Mouse (Mus musculus) intestine, embryonic 14.5 days (tissue): Measurements from ENCODE around the gene Tmem101. TPM values are rescaled to one million over a fixed set of nuclear protein-coding genes. Genes with fewer than 3 reads are reported as not detected.

ENCODE experiments used
- ATAC-seq: fragments of 200-750 bp; cut with Nextera tagmentation; replicated peaks from 2 replicates; pipeline ENCODE4 v1.8.0; 2017; ENCODE audit warnings: low read depth, moderate number of reproducible peaks, moderate TSS enrichment, moderate library complexity; ENCODE audit not compliant: low FRiP score, low TSS enrichment
- DNase-seq: peaks from one replicate; pipeline ENCODE4 v3.0.0-alpha.2; 2018; ENCODE audit warnings: low spot score
- H3K27ac ChIP-seq: fragments of 300-500 bp; sonication (generic); 2 replicates; pipeline ENCODE4 v1.5.1; 2014; ENCODE audit warnings: low read depth, mild to moderate bottlenecking, control low read depth
- H3K27me3 ChIP-seq: fragments of 300-500 bp; sonication (generic); replicated peaks from 2 replicates; pipeline ENCODE4 v1.6.1; 2014; ENCODE audit warnings: low read length, control low read depth; ENCODE audit not compliant: control insufficient read depth, insufficient read depth
- H3K36me3 ChIP-seq: fragments of 300-500 bp; sonication (generic); 2 replicates; pipeline ENCODE4 v1.6.1; 2014; ENCODE audit warnings: low read length, control low read depth; ENCODE audit not compliant: control insufficient read depth, insufficient read depth
- H3K4me1 ChIP-seq: fragments of 300-500 bp; sonication (generic); replicated peaks from 2 replicates; pipeline ENCODE4 v1.6.1; 2014; ENCODE audit warnings: low read length, control low read depth, mixed read lengths; ENCODE audit not compliant: control insufficient read depth, insufficient read depth
- H3K4me2 ChIP-seq: fragments of 300-500 bp; sonication (generic); 2 replicates; pipeline ENCODE4 v1.6.1; 2014; ENCODE audit warnings: low read length
- H3K4me3 ChIP-seq: fragments of 300-500 bp; sonication (generic); 2 replicates; pipeline ENCODE4 v1.5.1; 2014; ENCODE audit warnings: low read depth, low read length, control low read depth, mixed read lengths
- H3K9ac ChIP-seq: fragments of 300-500 bp; sonication (generic); 2 replicates; pipeline ENCODE4 v1.6.1; 2014; ENCODE audit warnings: mild to moderate bottlenecking, low read length
- H3K9me3 ChIP-seq: fragments of 300-500 bp; sonication (generic); 2 replicates; pipeline ENCODE4 v1.6.1; 2016; ENCODE audit warnings: low read length, control low read depth; ENCODE audit not compliant: control insufficient read depth
- WGBS: fragments of 180-500 bp; shearing (Covaris S2); extraction: QIAGEN DNeasy Blood & Tissue Kit; methylation state at CpG from one replicate; pipeline ENCODE4 v1.1.7; 2014; 5-methylcytosine and 5-hydroxymethylcytosine counted together
- polyA plus RNA-seq: library from polyadenylated mRNA; unstranded; fragments of >200 nt; fragmentation: Nextera tagmentation; extraction: Ambion mirVana; gene quantifications from 2 replicates; pipeline ENCODE4 v1.2.1, GENCODE M21; 2014

The Tmem101 gene
- polyA plus RNA-seq, 1 experiment from 2014 or later = 22.6 TPM

DNA sequence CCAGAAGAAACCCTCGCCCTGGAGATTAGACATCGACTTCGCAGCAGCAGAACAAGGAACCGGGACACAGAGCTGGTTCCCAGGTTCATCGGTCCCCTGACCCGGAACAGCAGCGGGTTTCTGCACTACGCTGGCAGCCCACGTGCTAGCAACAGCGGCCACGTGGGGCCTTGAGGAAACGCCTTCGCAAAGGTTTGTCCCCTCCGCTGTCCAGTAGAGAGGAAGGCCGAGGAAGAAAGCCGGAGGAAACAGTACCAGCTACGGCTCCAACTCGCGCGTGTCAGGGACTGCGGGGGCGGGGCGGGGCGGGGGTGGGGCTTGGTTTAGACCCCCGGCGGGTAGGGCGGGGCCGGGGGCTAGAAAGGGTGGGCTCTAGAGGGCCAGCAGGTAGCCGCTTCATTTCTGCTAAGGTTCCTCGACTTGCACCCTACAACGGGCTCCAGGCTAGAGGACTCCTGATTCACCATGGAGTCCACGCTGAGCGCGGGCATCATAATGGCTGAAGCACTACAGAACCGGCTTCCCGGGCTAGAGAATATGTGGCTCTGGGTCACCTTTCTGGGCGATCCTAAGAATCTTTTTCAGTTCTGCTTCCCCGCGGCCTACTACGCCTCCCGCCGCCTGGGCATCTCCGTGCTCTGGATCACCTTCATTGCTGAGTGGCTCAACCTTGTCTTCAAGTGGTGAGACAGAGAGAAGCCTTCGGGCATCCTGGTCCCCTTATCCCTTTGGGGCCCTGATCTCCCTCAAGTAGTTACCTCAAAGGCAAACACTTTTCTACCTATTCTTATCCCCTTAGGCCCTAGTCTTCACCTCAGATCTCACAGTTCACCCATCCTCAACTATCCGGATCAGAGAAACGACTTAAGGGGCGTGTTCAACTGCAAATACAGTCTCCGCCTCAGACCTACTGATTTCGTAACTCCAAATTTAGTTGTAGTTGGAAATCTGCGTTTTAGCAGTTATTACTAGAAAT lies 33.5 kb upstream of the Tmem101 start, which contains the start of gene G6pc3:
G6pc3 (plus strand) TSS at position 160 of the 976 bp plus-strand sequence.
- H3K4me1 ChIP-seq = peaks cover 17% of the 10 kb centered on the region
- H3K27me3 ChIP-seq = no peaks in the 10 kb centered on the region
- peak within 1 kb of the TSS; percentile 59 for H3K4me3 ChIP-seq
- H3K4me2 ChIP-seq = peak within 1 kb of the TSS; percentile 93
- H3K27ac ChIP-seq = peak within 1 kb of the TSS; percentile 51
- H3K9ac ChIP-seq = peak within 1 kb of the TSS; percentile 64
- 2% methylated on average over 46 of the region's 50 CpGs for WGBS
- ATAC-seq (peak; percentile 74), DNase-seq (peak; percentile 89)
- no peaks in the 10 kb centered on the region for H3K9me3 ChIP-seq
- peaks cover 23% of the 10 kb centered on the region for H3K36me3 ChIP-seq

DNA sequence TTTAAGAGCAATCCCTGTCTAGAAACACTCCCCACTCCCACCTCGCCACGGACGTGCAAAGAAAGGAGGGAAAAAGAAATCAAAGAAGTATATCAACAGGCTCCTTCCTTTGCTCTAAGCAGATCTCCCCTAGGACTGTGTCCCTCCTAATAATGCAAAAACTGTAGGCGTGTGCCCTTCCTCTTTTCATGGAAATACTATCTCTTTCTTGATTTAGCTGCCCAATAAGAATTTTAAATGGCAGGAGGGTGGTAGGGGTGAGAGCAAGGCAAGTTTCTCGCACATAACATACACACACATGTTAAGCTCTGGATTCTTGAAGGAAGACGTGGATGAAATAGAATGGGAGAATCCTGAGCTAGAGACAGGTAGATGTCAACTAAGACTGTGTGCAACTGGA lies 32.8 kb upstream of the Tmem101 start:
- WGBS = 72% methylated on average over 6 of the region's 6 CpGs
- no peaks in the 10 kb centered on the region for H3K27me3 ChIP-seq
- no peak for DNase-seq
- H3K9me3 ChIP-seq = no peaks in the 10 kb centered on the region
- H3K4me3 ChIP-seq = peak overlapping the region; percentile 59; the same call in 1 of the 2 replicates
- H3K4me1 ChIP-seq = peaks cover 21% of the 10 kb centered on the region
- H3K36me3 ChIP-seq = peaks cover 15% of the 10 kb centered on the region; the same call in 1 of the 2 replicates
- peak overlapping the region; percentile 51 for H3K27ac ChIP-seq
- ATAC-seq = no peak
- peak overlapping the region; percentile 93 for H3K4me2 ChIP-seq
- peak overlapping the region; percentile 64 for H3K9ac ChIP-seq

DNA sequence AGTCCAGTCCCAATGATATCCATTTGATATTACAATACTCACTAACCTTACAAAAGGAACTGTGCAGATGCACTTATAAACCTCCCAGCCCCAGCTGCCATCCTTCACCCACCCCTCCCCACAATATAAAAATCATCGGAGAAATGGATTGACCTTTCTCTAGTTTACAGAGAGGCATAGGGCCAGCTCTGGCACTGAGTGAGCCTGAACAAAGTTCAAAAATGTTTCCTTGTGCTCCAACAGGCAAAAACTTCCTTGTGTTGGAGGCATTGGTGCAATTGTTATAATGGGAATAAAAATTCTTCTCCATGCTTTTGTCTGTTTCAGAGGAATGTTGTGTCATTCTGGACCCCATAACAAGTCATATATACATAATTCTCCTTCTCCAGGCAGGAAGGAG lies 30.0 kb upstream of the Tmem101 start:
- H3K9ac ChIP-seq = no peak overlapping the region
- H3K27me3 ChIP-seq = no peaks in the 10 kb centered on the region
- H3K9me3 ChIP-seq = no peaks in the 10 kb centered on the region
- no peak for ATAC-seq
- 63% methylated on average over 1 of the region's 1 CpGs for WGBS
- H3K4me1 ChIP-seq = peaks cover 28% of the 10 kb centered on the region
- H3K27ac ChIP-seq = no peak overlapping the region
- H3K4me2 ChIP-seq = no peak overlapping the region
- peaks cover 16% of the 10 kb centered on the region for H3K36me3 ChIP-seq
- no peak overlapping the region for H3K4me3 ChIP-seq
- DNase-seq = no peak

DNA sequence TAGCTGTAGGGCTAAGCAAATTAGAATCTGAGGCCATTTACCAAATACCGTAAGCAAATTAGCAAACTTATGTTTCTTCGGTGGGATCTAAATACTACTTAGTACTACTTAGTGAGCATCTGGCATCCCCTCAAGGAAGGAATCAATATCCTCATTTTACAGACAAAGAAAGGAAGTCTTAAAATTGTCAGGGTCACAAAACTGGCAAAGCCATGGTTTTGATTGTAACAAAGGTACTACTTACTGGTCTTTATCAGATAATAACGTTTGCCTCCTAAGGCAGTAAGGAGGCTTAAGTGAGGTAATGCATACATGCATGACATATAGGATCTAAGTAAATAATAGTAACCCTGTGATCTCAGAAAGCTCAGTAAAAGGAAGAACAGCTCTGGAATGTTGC lies 29.5 kb upstream of the Tmem101 start:
- Histone ChIP-seq H3K27ac (peak overlapping the region; percentile 93), H3K9me3 (no peaks in the 10 kb centered on the region), H3K4me3 (peak overlapping the region; percentile 96), H3K9ac (no peak overlapping the region), H3K27me3 (no peaks in the 10 kb centered on the region), H3K4me2 (peak overlapping the region; percentile 81), H3K4me1 (peaks cover 23% of the 10 kb centered on the region), H3K36me3 (peaks cover 21% of the 10 kb centered on the region)
- 45% methylated on average over 3 of the region's 3 CpGs for WGBS
- no peak for DNase-seq
- ATAC-seq = no peak

DNA sequence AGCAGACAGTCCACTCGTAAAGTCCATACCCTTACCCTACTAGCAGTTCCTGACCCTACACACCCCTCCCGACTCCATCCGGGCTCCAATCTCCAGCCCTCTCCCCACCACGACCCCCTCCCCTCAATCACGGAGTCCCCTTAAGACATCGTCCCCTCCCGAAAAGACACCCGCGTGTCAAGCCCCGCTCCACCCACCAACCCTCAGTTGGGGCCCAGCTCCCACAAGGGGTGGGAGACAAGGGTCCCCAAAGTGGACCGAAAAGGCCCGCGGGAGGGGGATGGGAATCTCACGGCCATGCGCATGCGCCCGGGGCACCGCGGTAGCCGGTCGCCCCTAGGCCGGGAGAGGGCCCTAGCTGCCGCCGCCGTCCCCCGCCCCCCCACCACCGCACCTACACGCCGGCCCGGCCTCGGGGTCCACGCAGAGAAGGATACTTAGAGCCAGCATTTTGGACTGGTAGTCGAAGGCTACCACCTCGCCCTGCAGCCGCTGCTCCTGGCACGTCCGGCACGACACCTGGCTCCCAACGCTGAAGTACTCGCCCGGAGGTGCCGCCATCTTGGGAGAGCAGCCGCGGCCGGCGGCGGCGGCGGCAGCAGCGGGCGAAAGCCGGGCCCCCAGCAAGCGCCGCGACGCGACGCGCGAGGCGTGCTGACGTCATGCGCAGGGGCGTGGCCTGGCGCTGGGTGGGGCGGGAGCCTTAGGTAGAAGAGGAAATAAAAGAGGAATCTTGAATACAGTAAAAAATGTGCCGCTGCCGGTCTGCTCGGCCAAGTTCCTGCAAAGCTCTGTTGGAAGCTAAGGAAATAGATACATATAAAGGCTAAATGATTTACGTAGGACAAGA lies 28.7 kb upstream of the Tmem101 start, which contains the start of gene Lsm12:
Lsm12 (minus strand) TSS at position 651 of the 850 bp plus-strand sequence.
- H3K4me1 ChIP-seq = peaks cover 17% of the 10 kb centered on the region
- peak within 1 kb of the TSS; percentile 81 for H3K4me2 ChIP-seq
- peak within 1 kb of the TSS; percentile 96 for H3K4me3 ChIP-seq
- peak; percentile 82 for ATAC-seq
- H3K9ac ChIP-seq = peak within 1 kb of the TSS; percentile 91
- WGBS = under 1% methylated on average over 65 of the region's 70 CpGs
- DNase-seq = peak; percentile 98
- peaks cover 25% of the 10 kb centered on the region for H3K36me3 ChIP-seq
- H3K9me3 ChIP-seq = no peaks in the 10 kb centered on the region
- no peaks in the 10 kb centered on the region for H3K27me3 ChIP-seq
- H3K27ac ChIP-seq = peak within 1 kb of the TSS; percentile 93

DNA sequence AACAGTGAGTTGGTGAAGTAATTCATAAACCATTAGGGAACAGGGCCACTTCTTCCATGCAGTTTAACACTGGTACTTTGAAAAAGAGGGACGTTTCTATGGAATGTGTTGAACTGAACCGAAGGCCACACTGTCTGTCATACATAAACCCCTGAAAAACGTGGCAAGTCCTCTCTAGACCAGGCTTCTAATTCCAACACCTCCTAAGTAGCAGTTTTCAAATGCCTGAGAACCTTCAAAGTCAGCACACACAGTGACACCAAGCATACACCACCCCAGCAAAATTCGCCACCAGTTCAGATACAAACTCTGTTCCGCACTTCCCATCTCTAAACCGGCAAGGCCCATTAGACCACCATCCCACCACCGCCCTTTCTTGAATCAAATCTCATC lies 28.0 kb upstream of the Tmem101 start:
- Histone ChIP-seq H3K9ac (peak overlapping the region; percentile 91), H3K4me3 (peak overlapping the region; percentile 96), H3K9me3 (no peaks in the 10 kb centered on the region), H3K36me3 (peaks cover 30% of the 10 kb centered on the region), H3K4me1 (peaks cover 17% of the 10 kb centered on the region), H3K4me2 (peak overlapping the region; percentile 81), H3K27me3 (no peaks in the 10 kb centered on the region), H3K27ac (peak overlapping the region; percentile 93)
- ATAC-seq (no peak), DNase-seq (no peak)
- WGBS = 3% methylated on average over 7 of the region's 7 CpGs

DNA sequence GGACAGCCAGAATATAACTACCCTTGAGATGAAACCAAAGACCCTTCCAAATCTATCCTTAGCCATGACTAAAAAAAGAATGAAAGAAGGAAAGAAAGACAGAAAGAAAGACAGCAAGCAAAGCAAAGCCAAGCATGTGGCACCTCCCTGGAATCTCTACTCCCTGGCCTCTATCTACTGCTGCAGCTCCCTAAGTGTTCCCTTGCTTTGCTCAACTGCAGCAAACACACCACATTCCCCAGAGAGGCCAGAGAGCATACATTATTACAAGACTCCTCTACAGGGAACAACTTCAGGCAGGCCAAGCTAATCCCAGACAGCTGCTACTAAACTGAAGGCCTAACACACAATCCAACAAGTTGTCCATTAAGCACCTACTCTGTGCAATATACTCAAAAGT lies 23.6 kb upstream of the Tmem101 start:
- Histone ChIP-seq H3K36me3 (peaks cover 67% of the 10 kb centered on the region), H3K27ac (no peak overlapping the region)

GRCm38 (mm10) chr11:102168689-102169088 lies 12.5 kb upstream of the Tmem101 start:
- no peak overlapping the region for H3K27ac ChIP-seq
- DNase-seq = no peak
- ATAC-seq = no peak
- WGBS = 72% methylated on average over 5 of the region's 5 CpGs
- no peaks in the 10 kb centered on the region for H3K9me3 ChIP-seq
- H3K4me1 ChIP-seq = no peaks in the 10 kb centered on the region
- no peak overlapping the region for H3K4me2 ChIP-seq
- H3K9ac ChIP-seq = no peak overlapping the region
- peaks cover 73% of the 10 kb centered on the region for H3K36me3 ChIP-seq
- H3K4me3 ChIP-seq = no peak overlapping the region
- no peaks in the 10 kb centered on the region for H3K27me3 ChIP-seq

More for the DNA sequence above, 23.6 kb upstream of the Tmem101 start:
- H3K9me3 ChIP-seq = no peaks in the 10 kb centered on the region
- H3K4me2 ChIP-seq = no peak overlapping the region
- ATAC-seq (no peak), DNase-seq (no peak)
- no peaks in the 10 kb centered on the region for H3K27me3 ChIP-seq
- H3K4me3 ChIP-seq = no peak overlapping the region
- H3K9ac ChIP-seq = no peak overlapping the region
- H3K4me1 ChIP-seq = peaks cover 12% of the 10 kb centered on the region
